Mouse (Mus musculus): Measurements from ENCODE around the gene Sgip1. TPM values are rescaled to one million over a fixed set of nuclear protein-coding genes. Genes with fewer than 3 reads are reported as not detected.

Gene Sgip1
- polyA plus RNA-seq, 1 experiment from 2014 or later: 42.4 TPM

DNA sequence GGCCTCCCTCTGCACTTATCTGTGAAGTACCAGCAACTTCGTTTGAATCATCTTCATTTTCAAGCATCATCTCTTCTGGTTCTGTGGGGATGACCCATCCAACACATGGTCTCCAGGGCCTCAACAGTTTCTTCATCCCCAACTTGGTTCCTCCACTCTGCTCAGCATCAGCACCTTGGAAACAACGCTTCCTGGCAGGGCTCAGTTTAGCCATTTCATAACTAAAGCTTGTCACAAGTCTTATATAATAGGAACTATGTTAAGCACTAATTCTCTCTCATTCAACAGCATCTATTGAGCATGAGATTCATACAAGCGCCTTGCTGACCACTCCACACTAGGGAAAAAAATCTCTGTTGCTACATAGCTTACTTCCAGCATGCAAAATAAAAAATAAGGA is 199.2 kb downstream of the Sgip1 start:
- 79% methylated on average over 3 of the region's 3 CpGs for WGBS
- no peak for ATAC-seq (ENCODE audit: low FRiP score)
- H3K27ac ChIP-seq: no peak overlapping the region
- H3K27me3 ChIP-seq: no peaks in the 10 kb centered on the region
- no peaks in the 10 kb centered on the region; the same call in 1 of the 2 replicates for H3K9me3 ChIP-seq (replicated peaks)
- H3K4me3 ChIP-seq: no peak overlapping the region
- H3K36me3 ChIP-seq: no peaks in the 10 kb centered on the region; the same call in 1 of the 2 replicates
- H3K4me2 ChIP-seq (replicated peaks): no peak overlapping the region
- no peak overlapping the region for H3K9ac ChIP-seq
- H3K4me1 ChIP-seq: no peaks in the 10 kb centered on the region

DNA sequence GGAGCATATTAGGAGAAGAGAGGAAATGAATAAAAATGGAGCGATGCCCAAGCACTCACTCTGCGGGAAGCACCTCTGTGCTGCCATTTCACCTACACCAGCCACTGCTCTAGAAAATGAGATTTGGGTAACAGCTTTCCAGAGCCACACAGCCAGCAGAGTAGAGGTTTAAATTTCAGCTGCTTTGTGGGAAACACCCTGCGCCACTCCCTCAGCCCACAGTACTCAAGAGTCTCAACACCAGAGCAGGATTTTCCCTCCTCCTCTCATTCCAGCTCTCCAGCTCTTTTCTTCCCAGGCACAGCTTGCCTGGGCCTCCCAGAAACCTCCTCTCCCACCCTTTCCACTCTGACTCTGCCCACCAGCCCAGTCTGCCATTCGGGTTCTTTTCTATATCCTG is 199.6 kb downstream of the Sgip1 start:
- Histone ChIP-seq H3K4me3 (no peak overlapping the region), H3K9ac (no peak overlapping the region), H3K4me1 (no peaks in the 10 kb centered on the region), H3K4me2 (replicated peaks) (no peak overlapping the region), H3K36me3 (no peaks in the 10 kb centered on the region; the same call in 1 of the 2 replicates), H3K9me3 (replicated peaks) (no peaks in the 10 kb centered on the region; the same call in 1 of the 2 replicates), H3K27ac (no peak overlapping the region), H3K27me3 (no peaks in the 10 kb centered on the region)
- WGBS: 87% methylated on average over 4 of the region's 4 CpGs
- no peak for ATAC-seq (ENCODE audit: low FRiP score)

DNA sequence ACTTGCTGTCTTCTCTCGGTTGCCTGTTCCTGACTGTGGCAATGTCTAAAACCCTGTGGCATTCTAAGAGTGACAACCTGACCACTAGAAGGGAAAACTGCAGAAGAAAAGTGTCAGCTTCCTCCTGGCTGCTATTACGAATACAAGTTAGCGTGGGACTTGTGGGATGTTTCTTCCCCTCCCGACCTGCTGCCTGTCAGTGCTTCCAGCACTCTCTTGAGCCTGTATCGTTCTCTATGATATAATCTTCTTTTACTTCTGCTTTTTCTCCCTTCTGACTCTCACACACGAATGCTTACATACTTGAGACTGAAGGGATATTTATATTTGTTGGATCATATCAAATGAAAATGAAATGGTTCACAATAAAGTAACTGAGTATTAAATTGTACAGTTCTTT is 203.2 kb downstream of the Sgip1 start:
- Histone ChIP-seq H3K36me3 (no peaks in the 10 kb centered on the region), H3K27ac (no peak overlapping the region), H3K4me2 (replicated peaks) (no peak overlapping the region), H3K4me3 (no peak overlapping the region), H3K4me1 (no peaks in the 10 kb centered on the region; the same call in 1 of the 2 replicates), H3K27me3 (no peaks in the 10 kb centered on the region), H3K9me3 (replicated peaks) (no peaks in the 10 kb centered on the region), H3K9ac (no peak overlapping the region)
- ATAC-seq (ENCODE audit: low FRiP score): no peak
- 82% methylated on average over 6 of the region's 6 CpGs for WGBS

DNA sequence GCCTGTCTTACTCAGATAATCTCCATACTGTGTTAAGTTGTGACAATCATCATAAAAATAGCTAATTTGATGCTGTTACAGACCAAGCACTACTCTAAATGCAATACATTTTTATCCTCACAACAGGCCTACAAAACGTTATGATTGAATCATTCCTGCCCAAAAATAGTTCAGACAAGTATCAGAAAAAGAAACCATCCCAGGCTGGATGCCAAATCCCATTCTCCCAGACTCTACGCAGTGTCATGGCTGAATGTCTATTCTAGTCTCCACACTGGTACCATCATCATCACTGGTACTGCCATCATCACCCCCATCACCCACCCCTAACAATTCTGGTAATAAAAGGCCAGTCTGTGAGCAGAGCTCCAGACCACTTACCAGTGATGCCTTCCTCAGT is 211.4 kb downstream of the Sgip1 start:
- Histone ChIP-seq H3K4me2 (replicated peaks) (no peak overlapping the region), H3K36me3 (no peaks in the 10 kb centered on the region), H3K9me3 (replicated peaks) (no peaks in the 10 kb centered on the region), H3K4me3 (no peak overlapping the region), H3K27ac (no peak overlapping the region), H3K4me1 (no peaks in the 10 kb centered on the region), H3K27me3 (no peaks in the 10 kb centered on the region), H3K9ac (no peak overlapping the region)
- ATAC-seq (ENCODE audit: low FRiP score): no peak
- WGBS: 77% methylated on average over 2 of the region's 2 CpGs

DNA sequence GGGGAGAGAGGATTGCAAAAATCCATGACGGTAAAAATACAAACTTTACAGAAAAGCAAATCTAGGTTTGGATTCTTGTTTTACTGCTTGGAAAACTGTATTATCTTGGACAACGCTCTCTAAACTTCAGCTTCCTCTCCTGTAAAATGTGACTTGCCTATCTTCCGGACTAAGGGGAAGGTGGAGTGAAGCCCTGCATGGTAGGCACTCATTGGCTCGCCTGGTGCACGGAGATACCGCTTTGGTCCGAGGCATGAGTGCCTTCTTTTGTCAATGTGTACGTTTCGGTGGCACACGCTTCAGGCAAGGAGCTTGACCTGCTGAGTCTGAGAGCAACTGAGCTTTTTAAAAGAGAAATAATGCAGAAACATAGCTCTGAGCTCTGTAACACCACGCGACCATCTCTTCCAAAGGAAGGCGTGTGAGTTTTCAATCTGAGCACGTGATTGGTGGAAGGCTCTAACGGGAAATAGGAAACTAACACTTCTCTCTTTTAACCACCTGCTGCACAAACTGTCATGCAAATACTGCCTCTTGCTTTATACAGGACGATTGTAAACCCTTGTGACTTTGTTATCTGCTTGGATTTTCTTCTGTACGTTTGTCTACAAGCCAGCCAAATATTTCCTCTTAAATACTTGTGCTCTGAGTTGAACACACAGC is 214.3 kb downstream of the Sgip1 start:
- 76% methylated on average over 17 of the region's 17 CpGs for WGBS
- H3K9ac ChIP-seq: no peak overlapping the region
- ATAC-seq (ENCODE audit: low FRiP score): no peak
- H3K4me1 ChIP-seq: no peaks in the 10 kb centered on the region
- no peaks in the 10 kb centered on the region for H3K36me3 ChIP-seq
- no peak overlapping the region for H3K4me3 ChIP-seq
- H3K27ac ChIP-seq: no peak overlapping the region
- H3K9me3 ChIP-seq (replicated peaks): no peaks in the 10 kb centered on the region
- H3K4me2 ChIP-seq (replicated peaks): no peak overlapping the region
- no peaks in the 10 kb centered on the region for H3K27me3 ChIP-seq

DNA sequence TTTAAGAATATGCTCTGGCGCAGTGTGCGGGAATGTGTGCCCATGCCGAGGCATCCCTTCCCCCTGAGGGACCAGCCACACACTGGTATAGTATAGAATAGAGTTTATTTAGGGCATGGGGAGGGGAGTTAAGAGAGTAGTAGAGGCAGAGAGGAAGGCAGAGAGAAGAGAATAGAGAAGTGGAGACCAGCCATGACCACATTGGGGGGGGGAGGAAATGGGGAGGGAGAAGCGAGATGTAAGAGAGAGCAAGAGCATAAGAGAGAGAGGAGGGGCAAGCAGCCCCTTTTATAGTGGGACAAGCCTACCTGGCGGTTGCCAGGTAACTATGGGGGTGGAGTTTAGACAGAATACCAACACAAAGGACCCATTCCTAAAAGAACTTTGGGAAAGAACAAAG is 218.3 kb downstream of the Sgip1 start:
- Histone ChIP-seq H3K27me3 (no peaks in the 10 kb centered on the region), H3K9ac (no peak overlapping the region), H3K4me1 (no peaks in the 10 kb centered on the region), H3K4me3 (no peak overlapping the region), H3K9me3 (replicated peaks) (no peaks in the 10 kb centered on the region), H3K27ac (no peak overlapping the region), H3K4me2 (replicated peaks) (no peak overlapping the region), H3K36me3 (no peaks in the 10 kb centered on the region)
- no peak for ATAC-seq (ENCODE audit: low FRiP score)
- 89% methylated on average over 5 of the region's 5 CpGs for WGBS

DNA sequence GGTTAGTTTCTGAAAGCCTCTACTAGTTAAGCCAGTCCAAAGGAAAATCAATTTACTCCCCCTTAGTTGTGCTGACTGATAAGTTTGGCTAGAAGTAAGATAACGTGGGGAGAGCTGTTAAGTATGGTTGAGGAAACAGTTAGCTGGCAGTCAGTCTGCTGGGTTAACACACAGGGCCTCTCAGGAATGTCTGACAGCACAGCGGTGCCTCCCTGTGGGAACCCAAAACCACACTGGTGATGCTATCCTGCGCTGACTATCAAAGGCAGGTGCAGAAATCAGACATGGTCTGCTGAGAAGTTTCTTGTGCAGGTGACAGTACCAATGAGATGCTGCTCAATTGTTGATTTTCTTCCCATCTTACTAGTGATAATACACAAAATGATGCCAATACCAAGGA is 223.1 kb downstream of the Sgip1 start:
- Histone ChIP-seq H3K9me3 (replicated peaks) (no peaks in the 10 kb centered on the region), H3K4me3 (no peak overlapping the region), H3K27ac (no peak overlapping the region), H3K4me1 (no peaks in the 10 kb centered on the region), H3K4me2 (replicated peaks) (no peak overlapping the region), H3K9ac (no peak overlapping the region), H3K36me3 (peaks cover 20% of the 10 kb centered on the region), H3K27me3 (no peaks in the 10 kb centered on the region)
- 73% methylated on average over 3 of the region's 3 CpGs for WGBS
- ATAC-seq (ENCODE audit: low FRiP score): no peak

DNA sequence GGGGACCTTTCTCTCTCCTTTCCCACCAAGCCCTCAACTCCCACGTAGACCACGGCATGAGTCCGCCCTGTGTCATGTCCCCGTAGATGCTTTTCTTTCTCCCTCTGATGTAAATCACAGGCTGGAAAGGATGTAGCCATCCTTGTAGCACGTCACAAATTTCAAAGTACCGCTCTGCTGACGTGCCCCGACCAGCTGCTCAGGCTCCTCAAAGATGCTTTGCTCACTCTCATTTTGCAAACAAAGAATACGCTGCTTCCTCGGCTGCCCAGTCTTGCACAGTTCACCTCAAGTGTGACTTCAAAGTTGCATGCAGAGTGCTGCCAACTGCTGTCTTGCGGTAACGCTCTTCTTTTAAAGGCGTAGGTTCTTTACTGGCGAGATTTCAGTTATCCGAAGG is 226.7 kb downstream of the Sgip1 start:
- no peaks in the 10 kb centered on the region for H3K4me1 ChIP-seq
- ATAC-seq (ENCODE audit: low FRiP score): no peak
- WGBS: 88% methylated on average over 15 of the region's 15 CpGs
- no peaks in the 10 kb centered on the region for H3K9me3 ChIP-seq (replicated peaks)
- H3K27me3 ChIP-seq: no peaks in the 10 kb centered on the region
- no peak overlapping the region for H3K27ac ChIP-seq
- H3K36me3 ChIP-seq: peaks cover 20% of the 10 kb centered on the region
- no peak overlapping the region for H3K4me2 ChIP-seq (replicated peaks)
- H3K4me3 ChIP-seq: no peak overlapping the region
- H3K9ac ChIP-seq: no peak overlapping the region

DNA sequence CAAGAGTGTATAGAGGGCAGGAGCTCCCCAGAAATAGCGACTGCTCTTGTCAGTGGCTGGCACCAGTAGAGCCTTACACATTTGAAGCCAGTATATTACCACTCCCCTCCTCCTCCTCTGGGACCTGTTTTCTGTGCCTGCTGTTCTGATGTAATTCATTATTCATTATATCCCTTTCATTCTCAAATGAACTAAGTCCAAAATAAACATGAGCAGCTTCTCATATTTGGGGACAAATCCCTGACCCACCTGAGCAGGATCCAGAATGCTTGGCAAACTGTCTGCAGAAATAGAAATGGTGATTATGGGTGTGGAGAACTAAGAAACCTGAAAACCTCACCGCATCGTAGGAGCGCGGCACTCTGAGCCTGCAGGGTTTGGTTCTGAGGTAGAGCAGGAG is 228.5 kb downstream of the Sgip1 start:
- ATAC-seq (ENCODE audit: low FRiP score): no peak
- no peak overlapping the region for H3K27ac ChIP-seq
- H3K4me1 ChIP-seq: no peaks in the 10 kb centered on the region
- H3K4me3 ChIP-seq: no peak overlapping the region
- H3K4me2 ChIP-seq (replicated peaks): no peak overlapping the region
- 94% methylated on average over 5 of the region's 5 CpGs for WGBS
- no peak overlapping the region for H3K9ac ChIP-seq
- no peaks in the 10 kb centered on the region for H3K9me3 ChIP-seq (replicated peaks)
- peaks cover 20% of the 10 kb centered on the region for H3K36me3 ChIP-seq
- no peaks in the 10 kb centered on the region for H3K27me3 ChIP-seq

DNA sequence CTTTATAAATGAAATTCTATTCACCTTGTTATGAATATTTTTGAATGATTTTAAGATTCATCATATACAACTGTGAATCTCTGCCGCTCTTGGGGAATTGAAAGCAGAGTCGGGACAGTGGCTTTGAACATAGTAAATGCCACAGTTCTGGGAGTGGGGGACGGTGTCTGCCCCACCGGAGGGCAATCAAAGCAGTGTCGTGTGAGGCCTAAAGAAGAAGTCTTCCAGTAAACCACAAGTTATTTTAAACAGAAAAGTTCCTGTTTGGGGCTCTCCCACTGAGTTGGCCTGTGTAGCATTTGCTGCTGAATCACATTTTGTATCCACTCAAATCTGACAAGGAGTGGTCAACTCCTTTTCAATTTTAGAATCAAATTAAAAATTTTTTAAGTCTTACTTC is 230.1 kb downstream of the Sgip1 start:
- ATAC-seq (ENCODE audit: low FRiP score): no peak
- no peak overlapping the region for H3K4me3 ChIP-seq

DNA sequence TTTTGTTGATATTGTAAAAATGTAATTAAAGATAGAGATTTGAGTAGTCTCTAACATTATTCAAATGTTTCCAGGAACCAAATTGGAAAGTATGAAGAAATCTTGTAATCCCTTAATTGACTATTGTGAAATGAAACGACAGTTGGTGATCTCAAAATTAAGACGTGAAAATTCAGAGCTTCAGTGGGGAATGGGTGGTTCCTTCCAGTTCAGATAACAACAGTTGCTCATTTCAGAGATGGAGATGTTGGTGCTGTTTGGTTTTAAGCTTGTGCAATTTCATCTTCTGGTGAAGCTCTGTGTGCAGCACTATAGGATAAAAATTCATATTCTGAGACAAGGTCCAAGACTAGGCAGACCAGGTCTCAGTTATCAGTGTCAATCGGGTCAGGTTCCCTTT is 231.0 kb downstream of the Sgip1 start:
- H3K27me3 ChIP-seq: 0 out of 2 replicates have a peak, but pooled peaks cover 3% of the 10 kb centered on the region
- ATAC-seq (ENCODE audit: low FRiP score): no peak
- peaks cover 8% of the 10 kb centered on the region; the same call in 1 of the 2 replicates for H3K36me3 ChIP-seq
- no peak overlapping the region for H3K4me2 ChIP-seq (replicated peaks)
- no peak overlapping the region for H3K9ac ChIP-seq
- peaks cover 6% of the 10 kb centered on the region for H3K4me1 ChIP-seq
- no peak overlapping the region for H3K27ac ChIP-seq
- no peaks in the 10 kb centered on the region for H3K9me3 ChIP-seq (replicated peaks)
- no peak overlapping the region for H3K4me3 ChIP-seq
- 80% methylated on average over 3 of the region's 3 CpGs for WGBS

More for the DNA sequence above, 230.1 kb downstream of the Sgip1 start:
- 57% methylated on average over 5 of the region's 5 CpGs for whole genome bisulfite sequencing
- H3K9ac ChIP-seq: no peak overlapping the region
- H3K4me2 ChIP-seq (replicated peaks): no peak overlapping the region
- H3K27ac ChIP-seq: no peak overlapping the region
- peaks cover under 1% of the 10 kb centered on the region; the same call in 1 of the 2 replicates for H3K4me1 ChIP-seq
- peaks cover 14% of the 10 kb centered on the region for H3K36me3 ChIP-seq
- 0 out of 2 replicates have a peak, but pooled peaks cover 2% of the 10 kb centered on the region for H3K27me3 ChIP-seq
- H3K9me3 ChIP-seq (replicated peaks): no peaks in the 10 kb centered on the region

DNA sequence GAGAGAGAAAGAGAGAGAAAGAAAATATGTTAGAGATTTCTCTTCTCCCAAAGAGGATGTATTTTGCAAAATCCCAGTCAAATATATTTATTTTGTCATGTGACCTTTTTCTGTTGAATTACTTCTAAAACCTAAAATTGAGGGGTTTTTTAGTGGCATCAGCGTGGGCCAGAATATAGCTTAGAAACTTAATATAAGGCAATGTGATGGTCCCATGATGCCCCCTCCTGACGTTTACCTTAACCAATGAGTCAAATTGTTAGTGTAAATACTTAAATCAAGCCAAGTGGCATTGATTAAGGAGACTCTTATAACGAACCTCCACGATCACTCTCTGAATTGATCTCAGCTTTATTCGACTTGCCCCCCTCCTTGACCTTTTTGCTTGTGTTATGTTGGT is 233.1 kb downstream of the Sgip1 start:
- Histone ChIP-seq H3K4me2 (replicated peaks) (no peak overlapping the region), H3K9ac (no peak overlapping the region), H3K4me1 (peaks cover 20% of the 10 kb centered on the region), H3K27ac (no peak overlapping the region), H3K9me3 (replicated peaks) (no peaks in the 10 kb centered on the region), H3K4me3 (no peak overlapping the region), H3K27me3 (0 out of 2 replicates have a peak, but pooled peaks cover 3% of the 10 kb centered on the region), H3K36me3 (no peaks in the 10 kb centered on the region)
- ATAC-seq (ENCODE audit: low FRiP score): no peak
- 60% methylated on average over 5 of the region's 5 CpGs for WGBS
